Mouse (Mus musculus) embryo, embryonic 11.5 days (tissue): ENCODE data around the gene Gm37240.

Experiments
- DNase-seq: peaks from one replicate; pipeline ENCODE4 v3.0.0-alpha.2; 2012; ENCODE audit warnings: low read depth, low spot score

Gm37240 gene

DNA sequence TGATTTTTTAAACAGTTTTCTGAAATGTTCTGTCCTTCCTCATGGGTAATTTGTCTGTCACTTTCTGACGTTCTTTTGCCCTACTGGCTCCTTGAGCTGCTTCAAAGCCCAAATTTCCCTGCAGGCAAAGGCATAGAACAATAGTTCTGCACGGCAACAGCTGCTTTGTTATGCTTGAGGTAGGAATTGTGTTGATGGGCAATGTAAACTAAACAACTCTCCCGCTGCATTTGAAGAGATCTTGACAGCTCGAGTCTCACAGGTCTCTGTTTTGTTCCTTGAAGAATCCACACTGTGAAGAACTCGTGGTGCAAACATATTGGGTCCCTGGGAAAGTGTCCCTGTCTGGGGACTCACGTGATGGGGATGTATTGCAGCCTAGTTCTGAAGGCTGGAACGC, 746.8 kb downstream of the Gm37240 start:
- no peak for DNase-seq

DNA sequence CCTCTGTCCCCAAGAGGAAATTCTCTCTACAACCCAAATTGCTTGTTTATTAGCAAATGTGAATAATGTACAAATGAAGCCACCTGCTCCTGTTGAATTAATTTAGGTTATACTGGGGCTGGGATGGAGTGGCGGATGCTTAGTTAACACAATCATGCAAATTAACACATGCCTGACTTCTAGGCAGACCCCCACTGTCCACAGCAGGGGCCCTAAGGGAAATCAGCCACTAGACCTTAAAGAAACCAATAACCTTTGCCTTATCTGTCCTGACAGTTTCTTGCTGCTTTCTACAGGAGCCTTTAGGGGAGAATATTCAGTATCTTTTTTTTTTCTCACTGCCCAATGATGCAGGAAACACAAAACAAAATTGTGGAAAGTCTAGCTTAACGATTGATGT, 748.9 kb downstream of the Gm37240 start:
- no peak for DNase-seq

DNA sequence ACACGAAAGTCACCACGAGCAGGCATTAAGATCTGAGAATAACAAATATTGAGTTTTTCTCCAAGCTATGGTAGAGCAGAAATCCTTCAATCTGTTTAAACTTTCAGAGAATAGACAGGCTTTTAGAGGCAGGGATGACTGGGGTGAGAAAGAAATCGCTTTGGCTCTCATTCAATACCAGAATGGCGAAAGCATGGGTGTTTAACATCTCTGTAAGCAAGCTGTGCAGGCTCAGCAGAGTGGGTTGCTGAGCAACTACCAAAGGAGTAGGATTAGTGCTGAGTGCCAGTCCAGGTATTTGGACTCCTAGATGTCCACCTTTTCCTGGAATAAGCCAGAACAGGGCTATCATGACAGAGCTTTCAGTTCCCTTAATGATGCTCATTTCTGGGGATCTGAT, 753.8 kb downstream of the Gm37240 start:
- DNase-seq, result no peak

DNA sequence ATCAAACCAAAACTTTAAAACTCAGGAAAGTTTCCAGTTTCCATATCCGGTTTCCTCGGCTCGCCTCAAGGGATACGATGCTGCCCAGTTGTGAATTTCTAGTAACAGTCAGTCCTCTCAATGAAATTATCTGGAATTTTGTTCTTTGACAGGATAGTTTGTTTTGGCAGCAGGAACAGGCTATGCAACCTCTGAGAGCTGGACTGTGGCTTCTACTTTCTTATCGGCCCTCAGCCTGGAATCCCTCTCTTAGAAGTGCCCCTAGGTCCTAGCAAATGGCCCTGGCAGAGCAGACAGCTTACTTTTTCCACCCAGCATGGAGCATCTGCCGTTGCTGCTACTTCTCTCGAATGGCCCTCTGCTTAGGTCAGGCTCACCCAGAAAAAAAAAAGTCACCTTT, 755.4 kb downstream of the Gm37240 start:
- DNase-seq, result no peak

DNA sequence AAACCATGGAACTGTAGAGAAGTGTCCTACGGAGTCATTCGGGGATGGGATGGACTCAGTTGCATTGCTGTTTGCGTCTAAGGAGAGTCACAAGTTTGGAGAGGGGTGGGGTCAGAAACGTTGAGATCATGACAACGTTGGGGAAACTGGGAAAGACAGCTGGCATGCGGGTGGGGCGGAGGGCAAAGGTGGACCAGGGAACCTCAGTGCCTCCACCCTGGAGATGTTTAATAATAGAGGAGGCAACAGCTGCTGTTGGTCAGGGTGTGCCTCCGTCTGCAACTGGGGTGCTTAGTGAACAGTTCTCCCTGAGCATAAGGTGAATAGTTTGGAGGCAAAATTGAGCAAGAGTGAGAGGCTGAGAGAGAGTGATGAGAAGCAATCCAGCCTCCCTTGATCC, 758.8 kb downstream of the Gm37240 start:
- no peak for DNase-seq

DNA sequence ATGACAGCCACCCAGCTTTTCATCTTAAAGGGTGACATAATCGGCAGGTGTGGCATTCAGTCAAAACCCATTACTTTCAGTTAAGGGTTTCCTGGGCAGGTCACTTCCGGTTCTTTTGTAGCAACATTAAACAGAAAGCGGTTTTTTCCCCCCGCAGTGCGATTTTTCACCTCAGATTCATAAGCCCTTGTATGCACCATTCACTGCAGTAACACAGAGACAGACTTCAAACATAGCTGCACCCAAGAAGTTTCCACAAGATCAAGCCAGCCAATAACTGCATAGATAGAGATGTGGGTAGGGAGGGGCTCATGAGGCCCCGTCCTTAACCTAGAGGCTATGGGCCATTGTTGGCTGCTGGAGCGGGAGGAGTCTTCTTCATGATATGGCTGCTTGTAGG, 760.3 kb downstream of the Gm37240 start:
- DNase-seq, result no peak

DNA sequence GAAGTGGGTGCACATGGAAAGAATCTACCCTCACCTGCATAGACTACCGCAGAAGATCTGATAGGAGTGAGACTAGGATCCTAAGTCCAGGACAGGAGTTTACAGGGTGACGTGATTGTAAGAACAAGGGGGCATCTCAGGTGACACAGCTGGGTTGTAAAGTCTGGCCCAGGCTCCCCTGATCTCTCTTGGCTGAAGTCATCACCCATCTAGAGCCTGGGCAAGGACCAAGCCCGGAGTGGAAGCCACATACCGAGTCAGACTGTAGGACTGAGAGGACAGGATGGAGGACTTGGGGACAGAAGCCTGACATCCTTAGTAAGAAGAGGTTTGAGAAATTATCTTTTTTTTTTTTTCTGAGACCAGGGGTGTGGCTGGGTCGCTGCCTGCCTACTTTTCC, 761.8 kb downstream of the Gm37240 start:
- no peak for DNase-seq

DNA sequence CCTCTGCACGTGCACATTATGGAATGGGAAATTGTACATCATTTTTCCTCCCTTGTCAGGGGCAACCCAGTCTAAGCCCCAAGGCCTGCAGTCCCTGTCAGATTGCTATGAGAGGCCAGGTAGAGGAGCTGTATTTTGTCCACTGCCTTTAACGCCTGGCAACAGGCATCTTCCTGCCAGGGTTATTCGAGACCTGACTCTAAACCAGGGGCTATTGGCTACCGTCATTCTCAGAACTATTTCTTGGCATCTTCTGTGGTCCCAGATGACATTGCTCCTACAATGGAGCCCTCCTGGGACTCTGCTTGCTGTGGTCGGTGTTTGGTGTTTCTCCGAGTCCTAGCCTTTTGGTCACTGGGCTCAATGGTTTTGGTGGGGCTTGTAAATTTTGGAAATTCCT, 762.4 kb downstream of the Gm37240 start:
- no peak for DNase-seq

DNA sequence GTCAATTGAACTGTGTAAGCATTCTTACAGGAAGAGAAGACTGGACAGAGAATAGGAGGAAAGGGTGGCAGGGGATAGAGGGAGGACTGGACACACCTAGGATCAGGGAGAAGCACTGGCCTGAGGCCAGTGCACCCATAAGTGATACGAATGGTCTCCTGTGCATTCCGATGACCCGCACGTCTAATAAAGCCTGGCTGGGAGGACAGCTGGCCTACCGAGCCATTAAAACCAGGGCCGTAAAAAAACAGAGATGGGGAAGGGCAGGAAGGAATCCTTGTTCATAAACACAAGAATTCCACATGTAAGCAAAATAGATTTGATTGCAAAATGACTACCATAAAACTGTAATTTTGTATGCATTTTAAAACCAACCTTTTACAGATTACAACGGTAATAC, 762.9 kb downstream of the Gm37240 start:
- DNase-seq, result no peak

DNA sequence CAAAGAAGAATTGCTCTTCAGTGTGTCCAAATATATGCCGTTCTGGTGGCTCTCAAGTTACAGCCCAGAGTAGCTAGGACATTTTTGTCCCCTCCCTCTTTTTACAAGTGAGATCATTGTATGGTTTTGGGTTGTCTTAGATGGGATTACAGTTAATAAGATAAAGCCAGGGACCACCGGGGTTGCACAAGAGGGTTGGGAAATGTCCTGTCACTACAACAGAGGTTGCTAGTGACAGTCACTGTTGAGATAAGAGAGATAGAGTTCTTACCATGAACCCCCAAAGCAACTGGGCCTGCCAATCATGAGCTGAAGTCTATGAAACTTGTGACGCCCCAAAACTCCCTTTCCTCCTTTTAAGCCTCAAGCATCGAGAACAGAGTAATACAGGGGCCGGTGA, 769.6 kb downstream of the Gm37240 start:
- DNase-seq, result no peak

DNA sequence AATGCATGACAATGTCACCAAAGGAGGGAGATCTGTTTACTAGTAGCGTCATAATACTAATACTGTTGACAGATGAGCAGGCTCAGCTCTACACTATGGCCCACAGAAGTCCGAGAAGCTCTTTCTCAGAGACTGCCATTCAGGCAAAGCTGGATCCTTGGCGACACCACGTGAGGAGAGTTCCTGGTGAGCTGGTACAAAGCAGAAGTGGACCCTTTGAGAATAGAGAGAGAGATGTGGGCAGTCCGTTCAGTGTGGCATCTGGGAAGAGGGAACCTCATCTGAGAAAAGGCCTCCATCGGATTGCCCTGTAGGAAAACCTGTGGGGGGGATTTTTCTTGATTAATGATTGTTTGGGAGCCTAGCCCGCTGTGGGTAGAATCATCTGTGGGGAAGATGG, 770.3 kb downstream of the Gm37240 start:
- no peak for DNase-seq

DNA sequence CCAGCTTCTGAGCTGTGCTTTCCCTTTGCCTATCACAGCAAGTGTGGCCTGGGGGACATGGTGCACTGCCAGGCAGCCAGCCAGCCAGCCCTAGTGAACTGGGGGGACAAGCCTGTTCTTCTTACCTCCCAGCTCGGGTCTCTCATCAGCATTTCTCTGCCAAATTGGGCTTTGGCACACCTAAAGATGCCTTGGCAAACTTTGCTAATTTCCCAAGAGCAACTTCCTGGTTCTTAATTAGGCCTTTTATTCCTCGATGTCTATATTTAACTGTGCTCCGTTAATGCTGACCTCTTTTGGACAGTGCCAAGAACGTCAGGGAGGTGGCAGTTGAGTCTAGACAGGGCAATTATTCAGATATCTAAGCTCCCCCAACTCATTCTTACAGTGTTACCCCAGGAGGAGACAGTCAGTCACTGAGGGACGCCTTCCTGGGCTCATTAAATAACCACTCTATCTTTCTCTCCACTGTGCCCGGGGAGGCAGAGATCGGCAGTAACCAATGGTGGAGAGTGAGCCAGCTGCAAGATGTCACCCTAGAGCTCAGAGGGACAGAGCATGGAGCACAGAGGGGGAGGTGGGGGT, 771.3 kb downstream of the Gm37240 start:
- DNase-seq, result no peak

DNA sequence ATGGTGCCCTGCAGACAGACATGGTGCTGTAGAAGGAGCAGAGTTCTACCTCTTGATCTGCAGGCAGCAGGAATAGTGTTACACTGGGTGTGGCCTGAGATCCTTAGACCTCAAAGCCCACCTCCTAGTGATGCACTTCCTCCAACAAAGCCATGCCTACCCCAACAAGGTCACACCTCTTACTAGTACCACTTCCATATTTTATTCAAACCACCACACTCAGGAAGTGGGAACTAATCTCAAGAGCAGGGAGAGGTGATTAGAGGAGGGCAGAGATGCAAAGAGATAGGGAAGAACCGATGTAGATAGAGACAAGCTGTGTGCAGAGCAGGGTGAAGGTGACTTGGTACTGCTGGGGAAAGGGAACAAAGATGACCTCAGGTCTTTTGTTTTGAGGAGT, 773.8 kb downstream of the Gm37240 start:
- no peak for DNase-seq

DNA sequence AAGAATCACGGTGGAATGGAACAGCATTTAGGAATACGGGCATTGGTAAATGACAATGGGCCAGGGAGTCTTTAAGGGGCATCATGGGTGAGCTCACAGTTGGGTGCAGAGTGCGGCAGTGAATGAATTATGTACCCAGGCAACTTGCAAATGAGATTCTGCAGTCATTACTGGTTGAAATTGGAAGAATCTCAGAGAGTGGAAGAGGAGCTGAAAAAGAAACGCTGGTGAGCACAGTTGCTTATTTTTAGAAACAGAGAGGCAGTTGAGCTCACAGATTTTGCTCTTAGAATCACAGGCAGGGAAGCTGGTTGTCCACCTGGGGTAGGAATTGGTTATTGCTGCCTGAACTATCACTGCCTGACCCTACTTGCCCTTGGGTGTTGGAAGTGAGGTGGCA, 776.6 kb downstream of the Gm37240 start:
- no peak for DNase-seq

DNA sequence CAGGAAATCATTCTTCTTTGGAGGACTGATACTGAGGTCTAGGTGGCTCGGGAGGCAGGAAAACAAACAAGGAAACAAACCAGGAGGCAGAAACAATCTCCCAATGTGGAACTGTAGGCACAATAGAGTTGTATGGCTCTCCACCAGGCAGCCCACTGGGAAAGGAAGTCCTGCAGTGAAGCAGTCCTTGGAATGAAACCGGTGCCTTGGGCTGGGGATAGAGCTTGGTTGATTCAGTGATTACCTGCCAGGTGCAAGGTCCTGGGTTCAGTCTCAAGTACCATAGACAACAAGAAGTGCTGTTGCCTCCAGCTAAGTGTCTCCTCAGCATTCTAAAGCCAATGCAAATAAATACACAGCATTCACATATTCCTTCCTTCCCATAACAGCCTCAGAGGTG, 778.1 kb downstream of the Gm37240 start:
- no peak for DNase-seq

DNA sequence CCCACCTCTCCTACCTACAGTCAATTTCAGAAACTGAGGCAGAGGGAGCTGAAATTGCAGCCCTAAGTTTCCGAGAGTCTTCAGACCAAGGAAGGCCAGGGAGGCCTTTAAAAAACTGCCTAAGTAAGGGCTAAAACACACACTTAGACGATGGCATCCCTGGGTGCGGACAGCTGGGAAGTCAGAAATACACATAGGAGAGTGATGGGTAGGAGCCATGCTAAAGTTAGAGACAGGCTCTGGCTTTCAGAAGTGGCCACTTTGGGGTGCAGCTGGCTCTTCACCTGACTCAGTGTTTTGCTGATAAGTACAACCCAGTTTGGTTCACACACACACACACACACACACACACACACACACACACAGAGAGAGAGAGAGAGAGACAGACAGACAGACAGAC, 778.9 kb downstream of the Gm37240 start:
- DNase-seq, result no peak

DNA sequence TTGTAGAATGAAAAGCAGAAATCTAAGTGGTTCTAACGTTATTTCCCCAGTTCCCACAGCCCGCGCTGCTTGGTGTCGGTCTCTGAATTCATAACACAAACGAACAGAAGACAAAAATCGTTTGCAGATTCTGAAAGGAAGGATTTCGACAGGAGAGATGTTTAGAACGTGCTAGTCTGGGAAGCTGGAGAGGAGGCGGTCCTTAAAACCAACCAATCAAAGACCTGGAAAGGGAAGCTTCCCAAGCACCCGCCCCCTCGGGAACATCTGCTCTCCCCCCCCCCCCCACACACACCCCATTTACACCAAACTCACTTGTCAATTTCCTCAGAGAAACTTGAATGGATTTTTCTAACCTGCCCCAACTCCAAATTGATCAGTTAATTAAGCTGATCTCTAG, 780.4 kb downstream of the Gm37240 start:
- no peak for DNase-seq

DNA sequence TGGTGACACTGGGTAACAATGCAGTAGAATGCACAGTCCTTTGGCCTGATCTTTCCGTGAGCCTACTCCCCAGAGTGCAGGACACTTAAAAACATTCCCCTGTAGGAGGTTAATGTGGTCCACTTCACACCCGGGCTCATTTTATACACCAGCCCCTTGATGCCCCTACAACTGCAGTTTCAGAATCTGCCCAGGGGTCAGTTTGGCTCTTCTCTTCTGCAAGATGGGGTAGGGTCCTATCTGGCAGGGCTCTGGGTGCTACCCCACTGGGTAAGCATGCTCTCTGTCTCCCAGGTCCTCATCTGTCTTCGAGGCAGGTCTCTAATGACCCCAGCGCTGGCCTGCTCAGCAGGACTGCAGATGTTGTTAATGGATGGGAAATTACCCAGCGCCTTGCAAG, 783.0 kb downstream of the Gm37240 start:
- no peak for DNase-seq

DNA sequence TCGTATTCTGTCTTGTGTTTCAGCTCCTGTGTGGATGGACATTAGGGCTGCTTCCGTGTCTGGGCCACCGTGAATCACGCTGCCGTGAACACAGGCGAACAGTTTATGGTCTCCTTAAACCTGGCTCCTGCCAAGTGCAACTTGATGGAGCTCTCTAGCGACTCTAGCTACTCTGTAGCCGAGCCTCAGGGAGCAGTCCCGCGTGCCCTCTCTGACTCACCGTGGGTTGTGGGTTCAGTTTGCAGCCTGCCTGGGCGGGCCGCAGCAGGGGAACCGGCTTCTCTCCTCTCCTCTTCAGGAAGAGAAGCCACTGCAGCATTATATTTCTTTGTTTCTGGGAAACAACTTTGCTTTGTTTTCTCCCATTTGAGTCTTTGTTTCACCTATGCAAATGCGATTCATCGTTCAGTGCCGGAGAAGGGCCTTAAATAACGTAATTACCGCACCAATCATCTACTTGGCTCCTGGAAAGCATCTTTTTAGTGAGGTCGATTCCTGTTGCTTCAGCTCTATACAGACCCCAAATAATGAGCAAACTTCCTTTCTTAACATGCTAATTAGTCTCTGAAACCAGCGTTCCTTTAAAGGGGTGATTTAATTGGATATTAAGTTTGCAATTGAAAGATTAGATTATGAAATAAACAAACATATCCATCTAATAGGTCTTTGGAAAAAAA, 806.3 kb downstream of the Gm37240 start:
- DNase-seq, result no peak

DNA sequence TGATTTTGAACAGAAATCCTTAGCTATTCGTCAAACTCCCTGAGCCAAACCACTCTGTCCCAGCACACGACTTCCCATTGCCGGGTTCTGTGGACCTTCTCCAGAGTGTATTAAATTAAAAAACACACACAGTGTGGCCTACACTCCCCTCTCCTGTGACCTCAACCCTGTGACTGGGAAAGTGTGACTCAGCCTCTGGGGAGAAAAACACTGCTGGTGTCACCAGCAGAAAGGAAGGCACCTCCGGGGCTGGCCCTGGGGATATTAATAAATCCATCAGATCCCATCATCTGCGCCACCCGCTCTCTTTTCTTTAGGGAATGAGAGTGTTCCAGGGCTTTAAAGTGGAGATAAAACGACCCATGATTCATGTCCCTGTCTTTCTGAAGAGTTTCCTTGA, 823.2 kb downstream of the Gm37240 start:
- no peak for DNase-seq

DNA sequence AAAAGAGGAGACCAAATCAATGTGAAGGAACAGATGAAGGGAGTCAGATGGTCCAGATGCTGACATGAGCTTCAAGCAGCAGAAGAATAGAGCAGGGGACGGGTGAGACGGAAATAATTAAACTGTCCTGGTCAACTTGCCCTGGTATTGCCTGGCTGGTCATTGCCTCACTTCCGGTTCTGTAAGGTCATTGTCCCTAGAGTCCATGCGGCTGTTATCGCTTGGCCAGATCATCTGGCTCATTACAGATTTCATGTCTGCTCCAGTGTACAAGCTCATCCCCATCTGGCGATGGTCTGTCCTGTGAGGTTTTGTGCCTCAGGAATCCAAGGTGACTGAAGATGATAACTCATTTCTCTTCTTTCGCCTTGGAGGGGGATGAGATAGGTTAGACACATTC, 827.2 kb downstream of the Gm37240 start:
- no peak for DNase-seq

DNA sequence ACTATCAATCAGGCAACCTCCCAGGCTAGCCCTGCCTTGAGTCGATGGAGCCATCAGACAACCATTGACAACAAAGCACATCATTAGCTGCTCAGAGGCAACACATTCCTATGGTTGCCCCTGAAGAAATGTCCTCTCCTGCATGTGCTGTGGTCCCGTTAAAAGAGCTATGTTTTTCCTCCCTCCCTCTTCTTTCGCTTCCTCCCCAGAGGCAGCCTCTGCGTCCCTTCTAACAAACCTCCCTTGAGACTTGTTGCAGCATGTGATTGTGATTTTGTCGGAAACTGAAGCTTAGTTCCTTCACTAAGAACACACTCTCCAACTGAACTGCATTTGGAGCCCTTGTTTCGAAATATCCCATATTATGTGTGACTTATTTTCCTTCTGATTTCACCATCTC, 830.1 kb downstream of the Gm37240 start:
- no peak for DNase-seq

DNA sequence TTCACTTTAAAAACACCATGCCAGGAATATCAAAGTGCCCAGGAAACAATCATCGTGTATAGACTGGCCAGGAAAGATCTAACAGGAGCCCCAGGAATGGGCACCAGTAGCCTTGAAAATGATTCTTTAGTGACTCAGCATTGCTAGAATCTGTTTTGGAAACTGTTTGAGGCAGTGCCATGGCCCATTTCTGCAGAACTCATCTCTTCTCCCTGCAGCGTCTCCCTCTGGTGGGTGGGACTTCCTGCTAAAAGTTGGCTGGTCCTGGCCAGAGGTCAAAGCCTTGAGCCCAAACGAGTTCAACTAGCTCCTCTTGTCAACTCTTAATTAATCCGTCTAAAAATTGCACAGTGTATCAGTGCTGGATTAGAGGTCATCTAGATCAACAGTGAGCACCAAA, 833.8 kb downstream of the Gm37240 start:
- DNase-seq, result no peak

DNA sequence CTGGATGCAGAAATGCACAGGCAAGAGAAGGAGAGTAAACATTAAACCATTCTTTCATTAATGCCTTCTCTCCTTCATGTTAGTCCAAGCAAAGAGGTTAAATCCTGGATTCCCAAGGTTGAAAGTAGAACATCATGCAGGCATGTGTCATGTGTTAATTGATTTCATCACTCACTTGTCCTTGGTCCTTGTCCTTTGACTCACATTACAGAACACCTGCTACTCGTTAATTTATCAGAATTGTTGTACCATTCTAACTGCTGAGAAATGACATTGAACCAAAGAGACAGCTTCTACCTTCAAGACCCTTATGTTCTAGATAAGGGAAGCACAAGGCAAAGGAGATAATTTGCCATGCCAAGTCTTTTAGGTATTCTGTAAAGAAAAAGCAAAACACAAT, 835.1 kb downstream of the Gm37240 start:
- no peak for DNase-seq
